Mouse (Mus musculus): ENCODE measurements around the gene Pclo. TPM values are rescaled to one million over a fixed set of nuclear protein-coding genes. Genes with fewer than 3 reads are reported as not detected.
A peak's percentile ranks its signal among the peaks of the same experiment; 100 is the strongest.

The Pclo gene
- total and polyA plus RNA-seq, 2 experiments from 2014 or later: 8.8 to 38.8 TPM

DNA sequence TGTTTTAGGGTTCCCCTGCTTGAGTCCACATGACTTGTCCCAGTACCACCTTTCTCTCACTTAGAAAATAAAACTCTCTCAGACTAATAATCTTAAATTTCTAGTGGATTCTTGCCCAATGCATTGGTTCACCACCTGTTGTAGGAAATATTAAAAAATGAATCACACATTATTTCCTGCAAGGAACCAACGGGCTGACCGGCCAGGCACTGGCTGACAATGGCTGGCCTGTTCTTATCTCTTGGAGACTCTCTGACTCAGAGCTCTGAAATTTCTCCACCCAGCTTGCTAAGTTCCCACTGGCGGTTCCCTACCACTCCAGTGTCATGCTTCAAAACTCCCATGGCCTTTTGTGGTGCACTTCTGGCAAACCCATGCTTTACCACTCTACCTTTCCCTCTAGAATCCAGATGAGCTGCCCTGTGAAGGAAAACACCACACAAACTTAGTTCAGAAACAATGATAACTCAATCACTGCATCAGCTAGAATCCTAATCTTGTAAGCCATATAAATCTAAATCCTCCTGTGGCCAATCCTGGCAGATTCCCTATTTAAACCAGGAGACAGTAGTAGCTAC lies 214.0 kb downstream of the Pclo start:
- H3K36me3 ChIP-seq (ENCODE audit: insufficient read depth): no peaks in the 10 kb centered on the region
- DNase-seq (no peak), ATAC-seq (no peak)
- H3K27ac ChIP-seq (ENCODE audit: low read depth, low read length): no peak overlapping the region
- H3K4me1 ChIP-seq (ENCODE audit: insufficient read depth): no peaks in the 10 kb centered on the region
- H3K4me2 ChIP-seq (ENCODE audit: low read depth): no peak overlapping the region
- H3K4me3 ChIP-seq (ENCODE audit: low read depth, low read length): no peak overlapping the region
- 92% methylated on average over 3 of the region's 3 CpGs for WGBS
- H3K27me3 ChIP-seq (ENCODE audit: insufficient read depth, low read length): no peaks in the 10 kb centered on the region
- TF ChIP-seq CTCF (IDR thresholded peaks at IDR 0.05; ENCODE audit: low read depth): no peak
- H3K9ac ChIP-seq: no peak overlapping the region
- H3K9me3 ChIP-seq (ENCODE audit: low read length): no peaks in the 10 kb centered on the region

- Histone ChIP-seq H3K27ac (ENCODE audit: low read depth, low read length) (no peak overlapping the region), H3K4me2 (ENCODE audit: low read depth) (no peak overlapping the region), H3K9me3 (ENCODE audit: low read length) (no peaks in the 10 kb centered on the region), H3K4me3 (ENCODE audit: low read depth, low read length) (no peak overlapping the region), H3K9ac (no peak overlapping the region), H3K4me1 (ENCODE audit: insufficient read depth) (no peaks in the 10 kb centered on the region), H3K36me3 (ENCODE audit: insufficient read depth) (no peaks in the 10 kb centered on the region), H3K27me3 (ENCODE audit: insufficient read depth, low read length) (no peaks in the 10 kb centered on the region)
- no peak for ATAC-seq
- DNase-seq: no peak
- no peak for TF ChIP-seq CTCF (IDR thresholded peaks at IDR 0.05; ENCODE audit: low read depth)
Measured at GRCm38 (mm10) chr5:14750882-14751281, 236.2 kb downstream of the Pclo start.

DNA sequence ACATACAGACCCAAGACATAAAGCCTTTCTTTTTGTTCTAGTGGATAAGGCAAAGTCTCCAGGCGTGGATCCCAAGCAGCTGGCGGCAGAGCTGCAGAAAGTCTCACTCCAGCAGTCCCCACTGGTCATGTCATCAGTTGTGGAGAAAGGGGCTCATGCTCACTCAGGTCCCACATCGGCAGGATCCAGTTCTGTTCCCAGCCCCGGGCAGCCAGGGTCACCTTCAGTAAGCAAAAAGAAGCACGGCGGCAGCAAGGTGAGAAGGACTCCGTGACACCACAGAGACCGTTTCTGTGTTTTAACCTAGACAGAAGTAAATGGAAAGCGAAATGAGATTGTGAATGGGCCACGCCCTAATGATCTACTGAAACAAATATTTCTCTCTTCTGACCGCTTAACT lies 252.0 kb downstream of the Pclo start:
- Histone ChIP-seq H3K4me2 (ENCODE audit: low read depth) (no peak overlapping the region), H3K27me3 (ENCODE audit: insufficient read depth, low read length) (no peaks in the 10 kb centered on the region), H3K27ac (ENCODE audit: low read depth, low read length) (no peak overlapping the region), H3K4me1 (ENCODE audit: insufficient read depth) (no peaks in the 10 kb centered on the region), H3K36me3 (ENCODE audit: insufficient read depth) (no peaks in the 10 kb centered on the region), H3K9me3 (ENCODE audit: low read length) (no peaks in the 10 kb centered on the region), H3K4me3 (ENCODE audit: low read depth, low read length) (no peak overlapping the region), H3K9ac (no peak overlapping the region)
- TF ChIP-seq CTCF (IDR thresholded peaks at IDR 0.05; ENCODE audit: low read depth): no peak
- 92% methylated on average over 11 of the region's 11 CpGs for WGBS
- no peak for ATAC-seq
- DNase-seq: no peak

DNA sequence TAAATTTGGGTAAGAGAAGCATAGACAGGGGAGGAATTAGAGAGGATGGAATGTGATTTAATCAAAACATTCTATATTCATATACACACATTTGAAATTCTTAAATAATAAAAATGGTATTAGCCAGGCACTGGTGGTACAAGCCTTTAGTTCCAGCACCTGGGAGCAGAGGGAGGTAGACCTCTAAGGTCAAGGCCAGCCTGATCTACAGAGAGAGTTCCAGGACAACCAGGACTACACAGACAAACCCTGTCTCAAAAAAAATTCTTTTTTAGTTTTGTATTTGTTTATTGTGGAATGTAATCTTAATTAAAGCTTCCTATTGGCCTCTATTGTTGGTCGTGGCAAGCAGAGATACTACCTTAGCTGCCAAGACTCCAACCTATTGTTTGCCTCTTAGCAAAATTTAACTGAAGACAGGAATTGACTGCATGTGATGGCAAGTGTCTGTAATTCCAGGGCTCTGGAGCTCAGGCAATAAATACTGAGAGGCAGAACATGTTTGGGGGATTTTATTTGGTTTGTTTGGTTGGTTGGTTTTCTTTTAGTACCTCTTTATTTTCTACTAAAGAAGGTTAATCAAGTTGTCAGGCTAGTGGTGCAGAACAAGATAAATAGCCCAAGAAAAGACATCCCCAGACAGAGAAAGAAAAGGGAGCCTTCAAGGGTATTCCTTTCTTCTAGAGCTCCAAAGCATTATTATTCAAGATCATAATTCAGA lies 267.8 kb downstream of the Pclo start:
- no peak for ATAC-seq
- no peak for TF ChIP-seq CTCF (IDR thresholded peaks at IDR 0.05; ENCODE audit: low read depth)
- H3K4me2 ChIP-seq (ENCODE audit: low read depth): no peak overlapping the region
- no peak overlapping the region for H3K9ac ChIP-seq
- no peaks in the 10 kb centered on the region for H3K4me1 ChIP-seq (ENCODE audit: insufficient read depth)
- no peak overlapping the region for H3K4me3 ChIP-seq (ENCODE audit: low read depth, low read length)
- DNase-seq: no peak
- H3K27me3 ChIP-seq (ENCODE audit: insufficient read depth, low read length): no peaks in the 10 kb centered on the region
- peaks cover 3% of the 10 kb centered on the region; the same call in 1 of the 2 replicates for H3K36me3 ChIP-seq (ENCODE audit: insufficient read depth)
- H3K27ac ChIP-seq (ENCODE audit: low read depth, low read length): no peak overlapping the region
- 42% methylated on average over 1 of the region's 1 CpGs for WGBS
- H3K9me3 ChIP-seq (ENCODE audit: low read length): no peaks in the 10 kb centered on the region

DNA sequence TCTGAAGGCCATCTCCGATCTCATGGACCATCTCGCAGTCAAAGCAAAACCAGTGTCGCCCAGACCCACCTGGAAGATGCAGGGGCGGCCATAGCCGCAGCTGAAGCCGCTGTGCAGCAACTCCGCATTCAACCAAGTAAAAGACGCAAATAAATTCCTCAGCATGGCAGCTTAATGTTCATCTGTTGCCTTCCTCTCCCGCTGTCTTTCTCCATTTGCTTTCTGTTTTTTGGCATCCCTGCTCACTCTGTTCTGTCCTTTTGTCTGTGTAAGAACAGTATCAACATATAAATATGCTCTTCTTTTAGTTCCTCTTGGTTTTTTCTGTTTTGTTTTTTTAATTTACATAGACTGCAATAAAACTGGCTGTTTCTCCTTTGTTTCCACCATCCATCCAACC lies 279.2 kb downstream of the Pclo start:
- Histone ChIP-seq H3K9me3 (ENCODE audit: low read length) (no peaks in the 10 kb centered on the region), H3K36me3 (ENCODE audit: insufficient read depth) (peaks cover 4% of the 10 kb centered on the region; the same call in 1 of the 2 replicates), H3K27ac (ENCODE audit: low read depth, low read length) (no peak overlapping the region), H3K4me1 (ENCODE audit: insufficient read depth) (no peaks in the 10 kb centered on the region), H3K9ac (no peak overlapping the region), H3K4me3 (ENCODE audit: low read depth, low read length) (no peak overlapping the region), H3K27me3 (ENCODE audit: insufficient read depth, low read length) (no peaks in the 10 kb centered on the region), H3K4me2 (ENCODE audit: low read depth) (no peak overlapping the region)
- TF ChIP-seq CTCF (IDR thresholded peaks at IDR 0.05; ENCODE audit: low read depth): no peak
- WGBS: 92% methylated on average over 9 of the region's 9 CpGs
- DNase-seq (no peak), ATAC-seq (no peak)

GRCm38 (mm10) chr5:14807136-14807535 lies 292.4 kb downstream of the Pclo start:
- no peak overlapping the region for H3K4me3 ChIP-seq (ENCODE audit: low read depth, low read length)
- no peaks in the 10 kb centered on the region for H3K36me3 ChIP-seq (ENCODE audit: insufficient read depth)
- H3K9ac ChIP-seq: no peak overlapping the region
- 4% methylated on average over 6 of the region's 6 CpGs for WGBS
- DNase-seq (peak; percentile 65), ATAC-seq (peak; percentile 78)
- no peaks in the 10 kb centered on the region for H3K4me1 ChIP-seq (ENCODE audit: insufficient read depth)
- H3K27me3 ChIP-seq (ENCODE audit: insufficient read depth, low read length): no peaks in the 10 kb centered on the region
- H3K27ac ChIP-seq (ENCODE audit: low read depth, low read length): no peak overlapping the region
- peak; percentile 71 for TF ChIP-seq CTCF (IDR thresholded peaks at IDR 0.05; ENCODE audit: low read depth)
- H3K4me2 ChIP-seq (ENCODE audit: low read depth): no peak overlapping the region
- no peaks in the 10 kb centered on the region for H3K9me3 ChIP-seq (ENCODE audit: low read length)

GRCm38 (mm10) chr5:14833165-14833860 lies 318.6 kb downstream of the Pclo start:
- H3K27me3 ChIP-seq (ENCODE audit: insufficient read depth, low read length): no peaks in the 10 kb centered on the region
- no peak overlapping the region for H3K4me3 ChIP-seq (ENCODE audit: low read depth, low read length)
- H3K9me3 ChIP-seq (ENCODE audit: low read length): no peaks in the 10 kb centered on the region
- no peaks in the 10 kb centered on the region for H3K36me3 ChIP-seq (ENCODE audit: insufficient read depth)
- 41% methylated on average over 3 of the region's 3 CpGs for WGBS
- DNase-seq (peak; percentile 6), ATAC-seq (peak; percentile 50)
- no peaks in the 10 kb centered on the region for H3K4me1 ChIP-seq (ENCODE audit: insufficient read depth)
- H3K9ac ChIP-seq: no peak overlapping the region
- no peak overlapping the region for H3K27ac ChIP-seq (ENCODE audit: low read depth, low read length)
- no peak for TF ChIP-seq CTCF (IDR thresholded peaks at IDR 0.05; ENCODE audit: low read depth)
- no peak overlapping the region for H3K4me2 ChIP-seq (ENCODE audit: low read depth)
